Mouse (Mus musculus) liver, embryonic 13.5 days (tissue): ENCODE measurements around the gene S1pr3. TPM values are rescaled to one million over a fixed set of nuclear protein-coding genes. Genes with fewer than 3 reads are reported as not detected.

Experiments
- ATAC-seq: fragments of 200-750 bp; cut with Nextera tagmentation; 2 replicates; pipeline ENCODE4 v1.8.0; 2017; ENCODE audit warnings: low read depth, mild to moderate bottlenecking, moderate number of reproducible peaks, moderate library complexity
- DNase-seq: peaks from one replicate; pipeline ENCODE4 v3.0.0; 2022
- H3K27ac ChIP-seq: fragments of 300-500 bp; sonication (generic); 2 replicates; pipeline ENCODE4 v1.5.1; 2015; ENCODE audit warnings: moderate library complexity, mild to moderate bottlenecking, inconsistent platforms
- H3K27me3 ChIP-seq: fragments of 300-500 bp; sonication (generic); 2 replicates; pipeline ENCODE4 v1.6.1; 2015; ENCODE audit warnings: mild to moderate bottlenecking, inconsistent platforms
- H3K36me3 ChIP-seq: fragments of 300-500 bp; sonication (generic); 2 replicates; pipeline ENCODE4 v1.6.1; 2015; ENCODE audit warnings: mild to moderate bottlenecking, inconsistent platforms
- H3K4me1 ChIP-seq: fragments of 300-500 bp; sonication (generic); replicated peaks from 2 replicates; pipeline ENCODE4 v1.6.1; 2015; ENCODE audit warnings: inconsistent platforms
- H3K4me2 ChIP-seq: fragments of 300-500 bp; sonication (generic); 2 replicates; pipeline ENCODE4 v1.6.1; 2015; ENCODE audit warnings: inconsistent platforms, mild to moderate bottlenecking, moderate library complexity
- H3K4me3 ChIP-seq: fragments of 300-500 bp; sonication (generic); replicated peaks from 2 replicates; pipeline ENCODE4 v1.5.1; 2015; ENCODE audit warnings: mild to moderate bottlenecking, inconsistent platforms
- H3K9ac ChIP-seq: fragments of 300-500 bp; sonication (generic); 2 replicates; pipeline ENCODE4 v1.6.1; 2015; ENCODE audit warnings: mild to moderate bottlenecking, inconsistent platforms
- H3K9me3 ChIP-seq: fragments of 300-500 bp; sonication (generic); replicated peaks from 2 replicates; pipeline ENCODE4 v1.6.1; 2016; ENCODE audit warnings: inconsistent platforms
- WGBS: fragments of 180-500 bp; shearing (Covaris S2); methylation state at CpG from one replicate; pipeline ENCODE4 v1.1.7; 2015; ENCODE audit not compliant: insufficient replicate concordance; 5-methylcytosine and 5-hydroxymethylcytosine counted together
- polyA plus RNA-seq: library from polyadenylated mRNA; unstranded; fragments of >200 nt; fragmentation: Nextera tagmentation; extraction: Ambion mirVana; gene quantifications from 2 replicates; pipeline ENCODE4 v1.2.1, GENCODE M21; 2015

The S1pr3 gene
- polyA plus RNA-seq, 1 experiment from 2014 or later: 1.8 TPM

GRCm38 (mm10) chr13:51466117-51466841 lies 57.8 kb downstream of the S1pr3 start:
- H3K27me3 ChIP-seq: no peaks in the 10 kb centered on the region
- no peak overlapping the region for H3K27ac ChIP-seq
- WGBS: 68% methylated on average over 14 of the region's 14 CpGs
- no peaks in the 10 kb centered on the region for H3K36me3 ChIP-seq
- H3K4me1 ChIP-seq: no peaks in the 10 kb centered on the region
- no peak overlapping the region for H3K9ac ChIP-seq
- ATAC-seq (no peak), DNase-seq (no peak)
- no peak overlapping the region for H3K4me2 ChIP-seq
- H3K9me3 ChIP-seq: no peaks in the 10 kb centered on the region
- H3K4me3 ChIP-seq: no peak overlapping the region

- H3K4me2 ChIP-seq: no peak overlapping the region
- WGBS: 58% methylated on average over 17 of the region's 17 CpGs
These were observed 60.3 kb downstream of the S1pr3 start for GRCm38 (mm10) chr13:51468697-51469250.

More at GRCm38 (mm10) chr13:51468697-51469250, 60.3 kb downstream of the S1pr3 start:
- ATAC-seq: no peak
- Histone ChIP-seq H3K27ac (no peak overlapping the region), H3K36me3 (no peaks in the 10 kb centered on the region), H3K4me1 (no peaks in the 10 kb centered on the region), H3K27me3 (no peaks in the 10 kb centered on the region), H3K4me3 (no peak overlapping the region), H3K9me3 (no peaks in the 10 kb centered on the region), H3K9ac (no peak overlapping the region)
- no peak for DNase-seq

Other genes with a start within 250 kb of the S1pr3 start
- 0.13 TPM in 1 of 2 replicates, not detected in the other for gene Nxnl2, start 237.6 kb upstream of the S1pr3 start, polyA plus RNA-seq
- gene Shc3, start 160.8 kb downstream of the S1pr3 start, polyA plus RNA-seq: not detected in 2 replicates
- 433 and 444 TPM in 2 replicates for gene Cks2, start 236.6 kb downstream of the S1pr3 start, polyA plus RNA-seq
- 21.0 and 22.2 TPM in 2 replicates for gene Secisbp2, start 243.1 kb downstream of the S1pr3 start, polyA plus RNA-seq